12 mouse cellular contexts compared by ENCODE assay signal in the genomic region with DNA sequence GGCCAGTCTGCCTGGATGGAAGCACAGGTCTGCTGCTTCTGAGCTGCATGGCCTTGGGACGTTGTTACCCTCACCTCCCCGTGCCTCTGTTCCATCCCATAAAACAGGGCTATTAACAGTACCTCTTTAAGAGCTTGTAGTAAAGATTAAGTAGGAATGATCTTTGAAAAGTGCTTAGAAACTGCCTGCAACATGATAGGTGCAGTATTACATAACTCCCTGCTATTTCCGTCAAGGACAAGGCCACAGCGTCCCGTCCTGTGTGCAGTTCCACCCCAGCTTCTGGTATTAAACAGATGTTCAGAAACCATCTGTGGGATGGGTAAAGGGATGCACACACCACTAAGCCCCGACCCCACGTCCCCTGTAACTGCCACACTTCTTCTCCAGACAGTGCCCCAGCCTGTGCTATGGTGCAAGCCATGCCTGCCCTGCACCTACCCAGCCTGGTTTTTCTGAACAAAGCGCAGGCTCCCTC.
DNase-seq lines count a peak whose midpoint lies in the region; ATAC-seq lines count a peak whose summit lies in the region.
"Had no signal": no experiment of that assay in that cellular context is flagged by ENCODE, and none has a peak within 500 bp of the region (broad histone marks: within the 10 kb centered on the region; RNA-seq: fewer than 3 reads in every experiment).

No protein-coding gene starts in this region.

- H3K9me3 ChIP-seq in embryonic facial prominence, embryonic 10.5 days = no peaks in the 10 kb centered on the region
- no peaks in the 10 kb centered on the region for H3K9me3 ChIP-seq in intestine, embryonic 16.5 days (ENCODE audit: control insufficient read depth, low read length)

- WGBS in embryonic facial prominence, embryonic 10.5 days = 74% methylated on average over 8 of the region's 8 CpGs
- 41% methylated on average over 8 of the region's 8 CpGs for WGBS in intestine, embryonic 16.5 days

- ATAC-seq in intestine, embryonic 16.5 days = peak; percentile 87
- ATAC-seq in erythroid progenitor cell, adult 5-6 weeks (replicated peaks; ENCODE audit: low FRiP score, poor library complexity, severe bottlenecking) = no peak

- intact Hi-C loops in heart, postnatal 25 days (cut with DNase I) = loop anchor here (5.0 kb wide), 1 partner anchor 82 kb away; no protein-coding TSS in a partner anchor

- DNase-seq in heart, adult 8-10 months (ENCODE audit: low spot score) = peak; percentile 42
- no peak for DNase-seq in heart, postnatal 25 days (ENCODE audit: low spot score)
- peak; percentile 64 for DNase-seq in 416B (ENCODE audit: low read depth)
- no peak for DNase-seq in embryonic facial prominence, embryonic 10.5 days (ENCODE audit: low spot score)
- no peak for DNase-seq in urinary bladder, postnatal 25 days (ENCODE audit: low spot score)
- no peak for DNase-seq in thymus, postnatal 4 days
- DNase-seq: retina, postnatal 1 day; thymus, postnatal 36 days had no signal

- H3K4me1 ChIP-seq in embryonic facial prominence, embryonic 10.5 days = peaks cover 45% of the 10 kb centered on the region
- peaks cover 51% of the 10 kb centered on the region for H3K4me1 ChIP-seq in intestine, embryonic 16.5 days (ENCODE audit: control insufficient read depth, insufficient read depth, low read length)

- 0 out of 2 replicates have a peak overlapping the region, but pooled peaks have one; percentile 47 for H3K9ac ChIP-seq in intestine, embryonic 16.5 days (ENCODE audit: low read depth, low read length)

- H3K4me2 ChIP-seq in intestine, embryonic 16.5 days (ENCODE audit: low read depth, low read length) = peak overlapping the region; percentile 32; the same call in 1 of the 2 replicates

- peaks cover 3% of the 10 kb centered on the region for H3K36me3 ChIP-seq in embryonic facial prominence, embryonic 10.5 days (replicated peaks)
- no peaks in the 10 kb centered on the region for H3K36me3 ChIP-seq in intestine, embryonic 16.5 days (ENCODE audit: control insufficient read depth, insufficient read depth, low read length)

- H3K4me3 ChIP-seq in embryonic facial prominence, embryonic 10.5 days = no peak overlapping the region
- H3K4me3 ChIP-seq in intestine, embryonic 16.5 days (ENCODE audit: low read length) = no peak overlapping the region
- H3K4me3 ChIP-seq: erythroblast, embryonic 14.5 days had no signal

- H3K27ac ChIP-seq in embryonic facial prominence, embryonic 10.5 days (replicated peaks) = 0 out of 2 replicates have a peak overlapping the region, but pooled peaks have one; percentile 11
- peak overlapping the region; percentile 84 for H3K27ac ChIP-seq in intestine, embryonic 16.5 days (ENCODE audit: low read length)
- H3K27ac ChIP-seq: macrophage had no signal

- H3K27me3 ChIP-seq in embryonic facial prominence, embryonic 10.5 days (replicated peaks; ENCODE audit: low read depth, poor library complexity, severe bottlenecking) = no peaks in the 10 kb centered on the region
- H3K27me3 ChIP-seq in intestine, embryonic 16.5 days (replicated peaks; ENCODE audit: control insufficient read depth, insufficient read depth, low read length) = no peaks in the 10 kb centered on the region

Comparison
In these comparisons a context has a peak if more than half of its experiments do, and no peak if none do; other contexts are left out.
1. DNase-seq: peak in heart, adult 8-10 months (single experiment) and 416B (single experiment); none in heart, postnatal 25 days (single experiment), embryonic facial prominence, embryonic 10.5 days (single experiment), urinary bladder, postnatal 25 days (single experiment) and thymus, postnatal 4 days (single experiment).